Mouse (Mus musculus) bone marrow macrophage, adult 2 months (primary cell): ENCODE data around the gene Ina.
"Not testable (repeated sequence)": the region's sequence is repeated elsewhere in the genome, so short reads cannot be mapped to it uniquely, and the experiment has no call there.

Source experiments
- CTCF ChIP-seq: IDR thresholded peaks from 2 replicates; pipeline ENCODE4 v1.5.1; 2012; ENCODE audit warnings: low read depth, mild to moderate bottlenecking, low read length, moderate library complexity
- POLR2A ChIP-seq: IDR thresholded peaks from 2 replicates; pipeline ENCODE4 v1.6.1; 2012; ENCODE audit warnings: mild to moderate bottlenecking, low read depth, low read length, borderline replicate concordance

DNA sequence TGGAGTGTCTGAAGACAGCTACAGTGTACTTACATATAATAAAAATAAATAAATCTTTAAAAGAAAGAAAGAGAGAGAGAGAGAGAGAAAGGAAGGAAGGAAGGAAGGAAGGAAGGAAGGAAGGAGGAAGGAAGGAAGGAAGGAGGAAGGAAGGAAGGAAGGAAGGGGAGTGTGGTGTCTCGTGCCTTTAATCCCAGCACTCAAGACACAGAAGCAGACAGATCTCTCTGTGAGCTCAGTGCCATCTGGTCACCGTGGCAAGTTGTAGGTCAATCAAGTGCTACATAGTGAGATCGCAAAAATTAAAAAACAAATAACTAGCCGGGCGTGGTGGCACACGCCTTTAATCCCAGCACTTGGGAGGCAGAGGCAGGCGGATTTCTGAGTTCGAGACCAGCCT, 23.9 kb upstream of the Ina start:
- TF ChIP-seq CTCF, POLR2A: not testable (repeated sequence)
